Mouse (Mus musculus) MEL (cell line): ENCODE measurements around the gene Dnajc30. TPM values are rescaled to one million over a fixed set of nuclear protein-coding genes. Genes with fewer than 3 reads are reported as not detected.

Experiments used
- DNase-seq: peaks from one replicate; pipeline ENCODE4 v3.0.0; 2011; ENCODE audit warnings: low read depth, low spot score
- H3K27ac ChIP-seq: 2 replicates; pipeline ENCODE4 v1.5.1; 2012; ENCODE audit warnings: low read depth, mild to moderate bottlenecking, control low read depth, low read length, moderate library complexity; ENCODE audit not compliant: control insufficient read depth
- H3K27me3 ChIP-seq, 2 experiments: fragments of 150-350 bp in 1 of 2; sonication (generic) in 1 of 2; 2 replicates each; pipeline ENCODE4 v1.6.1; 2012; ENCODE audit warnings: low read length in 2 of 2, mild to moderate bottlenecking in 2 of 2, improper control_type of control experiment in 1 of 2, moderate library complexity in 1 of 2; ENCODE audit not compliant: insufficient read depth in 2 of 2, control insufficient read depth in 1 of 2
- H3K36me3 ChIP-seq, 2 experiments: 2 replicates each; pipeline ENCODE4 v1.6.1; 2012 to 2014; ENCODE audit warnings: low read length in 2 of 2, improper control_type of control experiment in 1 of 2, inconsistent platforms in 1 of 2, mild to moderate bottlenecking in 1 of 2; ENCODE audit not compliant: insufficient read depth in 2 of 2, control insufficient read depth in 1 of 2
- H3K4me1 ChIP-seq, 2 experiments: fragments of 150-350 bp in 1 of 2; sonication (generic) in 1 of 2; 2 replicates each; pipeline ENCODE4 v1.6.1; 2012; ENCODE audit warnings: low read length in 2 of 2, improper control_type of control experiment in 1 of 2, mild to moderate bottlenecking in 1 of 2; ENCODE audit not compliant: insufficient read depth in 2 of 2, control insufficient read depth in 1 of 2
- H3K4me3 ChIP-seq, 2 experiments: fragments of 150-350 bp in 1 of 2; sonication (generic) in 1 of 2; 2 replicates each; pipeline ENCODE4 v1.5.1; 2012; ENCODE audit warnings: low read depth in 2 of 2, low read length in 2 of 2, mild to moderate bottlenecking in 2 of 2, moderate library complexity in 2 of 2, control low read depth in 1 of 2, improper control_type of control experiment in 1 of 2; ENCODE audit not compliant: control insufficient read depth in 1 of 2, insufficient read depth in 1 of 2
- H3K79me2 ChIP-seq: 2 replicates; pipeline ENCODE4 v1.6.1; 2012; ENCODE audit warnings: mild to moderate bottlenecking, low read length, moderate library complexity; ENCODE audit not compliant: control insufficient read depth, poor library complexity, insufficient read depth
- H3K9ac ChIP-seq: 2 replicates; pipeline ENCODE4 v1.6.1; 2012; ENCODE audit warnings: low read depth, mild to moderate bottlenecking, control low read depth, low read length, moderate library complexity; ENCODE audit not compliant: control insufficient read depth, poor library complexity, severe bottlenecking
- H3K9me3 ChIP-seq: fragments of 150-350 bp; sonication (generic); replicated peaks from 2 replicates; pipeline ENCODE4 v1.6.1; 2012; ENCODE audit warnings: mild to moderate bottlenecking, low read length, improper control_type of control experiment, moderate library complexity; ENCODE audit not compliant: insufficient read depth
- BHLHE40 ChIP-seq: IDR thresholded peaks from 2 replicates; pipeline ENCODE4 v1.6.1; 2012; ENCODE audit warnings: low read depth, mild to moderate bottlenecking, inconsistent platforms, low read length, improper control_type of control experiment, borderline replicate concordance
- ELF1 ChIP-seq: IDR thresholded peaks from 2 replicates; pipeline ENCODE4 v1.6.1; 2014; ENCODE audit warnings: low read depth, mild to moderate bottlenecking, inconsistent platforms, low read length, improper control_type of control experiment, moderate library complexity
- EP300 ChIP-seq, 2 experiments: IDR thresholded peaks; 2 replicates each; pipeline ENCODE4 v1.6.1; 2011; ENCODE audit warnings: improper control_type of control experiment in 2 of 2, low read length in 2 of 2, low read depth in 1 of 2, mild to moderate bottlenecking in 1 of 2
- GABPA ChIP-seq: IDR thresholded peaks from 2 replicates; pipeline ENCODE4 v1.6.1; 2012; ENCODE audit warnings: low read depth, mild to moderate bottlenecking, inconsistent platforms, low read length, improper control_type of control experiment, moderate library complexity
- MAFK ChIP-seq: IDR thresholded peaks from 2 replicates; pipeline ENCODE4 v1.6.1; 2011; ENCODE audit warnings: low read depth, mild to moderate bottlenecking, low read length, improper control_type of control experiment, borderline replicate concordance
- MAX ChIP-seq: IDR thresholded peaks from 2 replicates; pipeline ENCODE4 v1.6.1; 2011; ENCODE audit warnings: low read length, improper control_type of control experiment
- MAZ ChIP-seq: IDR thresholded peaks from 2 replicates; pipeline ENCODE4 v1.6.1; 2012; ENCODE audit warnings: low read depth, mild to moderate bottlenecking, inconsistent platforms, low read length, improper control_type of control experiment
- MEF2A ChIP-seq: IDR thresholded peaks from 2 replicates; pipeline ENCODE4 v1.6.1; 2014; ENCODE audit warnings: low read depth, mild to moderate bottlenecking, inconsistent platforms, low read length, improper control_type of control experiment; ENCODE audit not compliant: poor library complexity, insufficient replicate concordance, severe bottlenecking; ENCODE audit errors: extremely low read depth
- NRF1 ChIP-seq: IDR thresholded peaks from 2 replicates; pipeline ENCODE4 v1.6.1; 2014; ENCODE audit warnings: low read depth, mild to moderate bottlenecking, inconsistent platforms, low read length, improper control_type of control experiment, moderate library complexity; ENCODE audit not compliant: poor library complexity, insufficient read depth, severe bottlenecking
- RAD21 ChIP-seq: IDR thresholded peaks from 2 replicates; pipeline ENCODE4 v1.6.1; 2011; ENCODE audit warnings: mild to moderate bottlenecking, low read depth, low read length, improper control_type of control experiment
- RCOR1 ChIP-seq: IDR thresholded peaks from 2 replicates; pipeline ENCODE4 v1.6.1; 2012; ENCODE audit warnings: low read depth, mild to moderate bottlenecking, inconsistent platforms, low read length, improper control_type of control experiment
- SMC3 ChIP-seq: IDR thresholded peaks from 2 replicates; pipeline ENCODE4 v1.6.1; 2011; ENCODE audit warnings: low read depth, low read length, improper control_type of control experiment
- TAL1 ChIP-seq: IDR thresholded peaks from 2 replicates; pipeline ENCODE4 v1.6.1; 2012; ENCODE audit warnings: mild to moderate bottlenecking, inconsistent platforms, low read length, moderate library complexity, mixed read lengths
- TBP ChIP-seq: IDR thresholded peaks from 2 replicates; pipeline ENCODE4 v1.8.0; 2011; ENCODE audit warnings: low read depth, low read length, improper control_type of control experiment
- TCF12 ChIP-seq: IDR thresholded peaks from 2 replicates; pipeline ENCODE4 v1.6.1; 2014; ENCODE audit warnings: low read depth, mild to moderate bottlenecking, inconsistent platforms, low read length, improper control_type of control experiment, moderate library complexity
- UBTF ChIP-seq: IDR thresholded peaks from 2 replicates; pipeline ENCODE4 v1.6.1; 2012; ENCODE audit warnings: low read depth, mild to moderate bottlenecking, inconsistent platforms, low read length, improper control_type of control experiment, moderate library complexity, borderline replicate concordance; ENCODE audit not compliant: insufficient read depth
- USF1 ChIP-seq: IDR thresholded peaks from 2 replicates; pipeline ENCODE4 v1.6.1; 2014; ENCODE audit warnings: low read depth, mild to moderate bottlenecking, inconsistent platforms, low read length, improper control_type of control experiment, moderate library complexity
- ZC3H11A ChIP-seq: IDR thresholded peaks from 2 replicates; pipeline ENCODE4 v1.6.1; 2012; ENCODE audit warnings: low read depth, mild to moderate bottlenecking, inconsistent platforms, low read length, improper control_type of control experiment
- ZMIZ1 ChIP-seq: IDR thresholded peaks from 2 replicates; pipeline ENCODE4 v1.6.1; 2012; ENCODE audit warnings: low read depth, mild to moderate bottlenecking, inconsistent platforms, low read length, improper control_type of control experiment, moderate library complexity
- ZNF384 ChIP-seq: IDR thresholded peaks from 2 replicates; pipeline ENCODE4 v1.6.1; 2012; ENCODE audit warnings: low read depth, mild to moderate bottlenecking, inconsistent platforms, low read length, improper control_type of control experiment
- polyA plus RNA-seq, 2 experiments: library from polyadenylated mRNA; stranded (reverse) in 1 of 2; unstranded in 1 of 2; fragments of >175 nt in 1 of 2; fragments of >200 nt in 1 of 2; gene quantifications; 2 replicates each; pipeline versions ENCODE4 v1.2.1 to v1.2.4; 2012; ENCODE audit warnings: low replicate concordance in 2 of 2, low read depth in 1 of 2; ENCODE audit not compliant: insufficient read length in 2 of 2, insufficient read depth in 1 of 2, missing spikeins in 1 of 2
- total RNA-seq: library from RNA; depleted of rRNA; stranded (reverse); fragments of 300-350 nt; gene quantifications from 2 replicates; pipeline ENCODE4 v1.2.3, GENCODE M21; 2012

The Dnajc30 gene
- total and polyA plus RNA-seq, 3 experiments: 7.4 to 15.6 TPM; not detected in 1

DNA sequence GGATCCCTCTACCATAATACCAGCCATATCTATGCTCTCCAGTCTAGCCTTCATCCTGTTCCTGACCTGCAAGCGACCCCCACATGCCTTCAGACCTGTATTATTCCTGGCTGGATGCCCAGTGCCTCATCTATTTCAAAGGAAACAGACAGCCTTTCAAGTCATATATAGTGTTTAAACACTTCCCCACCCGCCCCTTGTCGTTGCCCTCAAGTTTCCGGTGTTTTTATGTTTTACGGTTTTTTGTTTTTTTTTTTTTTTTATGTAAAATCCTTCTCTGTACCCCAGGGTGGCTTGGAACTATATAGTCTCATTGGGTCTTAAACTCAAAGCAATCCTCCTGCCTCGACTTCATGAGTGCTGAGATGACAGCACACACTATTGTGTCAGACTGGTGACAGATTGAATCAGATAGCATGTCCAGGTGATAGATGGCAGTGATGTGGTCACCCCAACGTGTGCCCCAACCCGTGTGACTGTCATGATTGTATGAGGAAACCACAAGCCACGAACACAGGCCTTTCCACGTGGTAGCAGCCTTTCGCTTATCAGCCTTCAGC is 39.3 kb upstream of the Dnajc30 start (continued):
- TF ChIP-seq BHLHE40: peak; percentile 33; the same call in 1 of the 2 replicates
- 0 out of 2 replicates have a peak, but pooled peaks have one; percentile 16 for TF ChIP-seq TCF12

DNA sequence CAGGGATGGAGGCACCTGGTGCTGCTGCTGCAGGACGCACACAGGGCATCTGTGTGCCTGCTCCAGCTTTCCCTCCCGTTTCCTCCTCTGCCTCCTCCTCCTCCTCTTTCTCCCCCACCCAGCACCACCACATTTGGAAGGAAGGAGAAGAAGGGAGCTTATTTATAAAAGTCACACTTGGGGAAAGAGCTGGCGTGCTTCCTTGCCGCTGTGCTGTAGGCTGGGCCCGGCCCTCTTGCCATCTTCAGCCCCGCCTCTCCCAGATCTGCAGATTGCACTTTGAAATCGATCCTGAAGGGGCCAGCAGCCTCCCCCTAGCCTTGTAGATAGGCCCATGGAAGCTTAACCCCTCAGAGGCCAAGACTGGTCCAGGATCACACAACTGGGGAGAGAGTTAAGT is 38.1 kb upstream of the Dnajc30 start:
- H3K9me3 ChIP-seq: no peaks in the 10 kb centered on the region
- TF ChIP-seq SMC3: no peak
- no peak for TF ChIP-seq ZNF384
- TF ChIP-seq ZMIZ1: no peak
- no peak for TF ChIP-seq UBTF
- TF ChIP-seq MAZ: no peak
- TF ChIP-seq TCF12: no peak
- TF ChIP-seq RCOR1: no peak
- no peak for TF ChIP-seq USF1
- TF ChIP-seq GABPA: no peak
- TF ChIP-seq MEF2A: no peak
- no peak for TF ChIP-seq TBP
- no peak for TF ChIP-seq TAL1
- no peak for TF ChIP-seq NRF1
- TF ChIP-seq EP300 (IDR thresholded peaks at IDR 0.05; ENCODE audit: low read depth in 1 of 2, low read length in 2 of 2): no peak
- no peak for TF ChIP-seq ELF1
- no peak for TF ChIP-seq MAFK
- TF ChIP-seq MAX: no peak
- TF ChIP-seq ZC3H11A: no peak
- no peak for TF ChIP-seq RAD21
- DNase-seq: no peak
- H3K9ac ChIP-seq: no peak overlapping the region
- no peaks in the 10 kb centered on the region for H3K27me3 ChIP-seq
- H3K27ac ChIP-seq: no peak overlapping the region
- peaks cover 0 to 22% of the 10 kb centered on the region in 2 experiments; a peak in 2 of 4 replicates for H3K36me3 ChIP-seq
- peaks cover 2% of the 10 kb centered on the region; the same call in 1 of the 2 replicates for H3K79me2 ChIP-seq
- H3K4me3 ChIP-seq: no peak overlapping the region
- H3K4me1 ChIP-seq: peaks cover 12 to 36% of the 10 kb centered on the region in 2 experiments
